Mouse (Mus musculus): ENCODE results near the gene Etv2. TPM values are rescaled to one million over a fixed set of nuclear protein-coding genes. Genes with fewer than 3 reads are reported as not detected.

Etv2 gene
- polyA plus RNA-seq, 1 experiment from 2014 or later: not detected

- Histone ChIP-seq H3K4me2 (replicated peaks) (no peak overlapping the region), H3K4me1 (peaks cover 10% of the 10 kb centered on the region), H3K36me3 (no peaks in the 10 kb centered on the region), H3K27me3 (no peaks in the 10 kb centered on the region), H3K4me3 (no peak overlapping the region), H3K9ac (replicated peaks) (no peak overlapping the region), H3K9me3 (no peaks in the 10 kb centered on the region), H3K27ac (replicated peaks) (no peak overlapping the region)
- WGBS: 84% methylated on average over 10 of the region's 10 CpGs
- no peak for ATAC-seq (replicated peaks)
These were observed 41.8 kb downstream of the Etv2 start for GRCm38 (mm10) chr7:30593579-30594509.

- WGBS: 64% methylated on average over 5 of the region's 5 CpGs
These were observed 42.8 kb downstream of the Etv2 start for GRCm38 (mm10) chr7:30592772-30593423.

DNA sequence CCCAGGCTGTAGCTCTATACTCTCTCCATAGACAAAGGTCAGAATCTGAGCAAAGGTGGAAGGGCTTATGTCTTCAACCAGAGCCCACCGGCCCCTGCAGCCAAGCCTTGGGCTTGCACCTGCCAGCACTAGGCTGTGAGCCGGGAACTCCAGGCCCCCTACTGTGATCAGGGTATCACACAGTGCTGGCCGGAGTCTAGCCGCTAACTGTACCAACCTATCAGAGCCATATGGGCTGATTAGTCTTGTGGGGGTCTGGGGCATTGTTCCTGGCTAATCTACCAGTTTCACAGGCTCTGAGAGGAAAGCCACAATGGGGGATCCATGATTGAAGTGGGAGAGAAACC, 44.1 kb downstream of the Etv2 start:
- H3K4me1 ChIP-seq: peaks cover 22% of the 10 kb centered on the region
- H3K9me3 ChIP-seq: no peaks in the 10 kb centered on the region
- no peaks in the 10 kb centered on the region for H3K36me3 ChIP-seq
- H3K9ac ChIP-seq (replicated peaks): no peak overlapping the region
- H3K4me3 ChIP-seq: no peak overlapping the region
- no peak for ATAC-seq (replicated peaks)
- no peak overlapping the region for H3K27ac ChIP-seq (replicated peaks)
- 26% methylated on average over 4 of the region's 4 CpGs for WGBS
- no peaks in the 10 kb centered on the region for H3K27me3 ChIP-seq
- no peak overlapping the region for H3K4me2 ChIP-seq (replicated peaks)

More at GRCm38 (mm10) chr7:30592772-30593423, 42.8 kb downstream of the Etv2 start:
- Histone ChIP-seq H3K9me3 (no peaks in the 10 kb centered on the region), H3K27me3 (no peaks in the 10 kb centered on the region), H3K4me3 (no peak overlapping the region), H3K36me3 (no peaks in the 10 kb centered on the region), H3K27ac (replicated peaks) (no peak overlapping the region), H3K9ac (replicated peaks) (no peak overlapping the region), H3K4me2 (replicated peaks) (no peak overlapping the region), H3K4me1 (peaks cover 10% of the 10 kb centered on the region)
- no peak for ATAC-seq (replicated peaks)

DNA sequence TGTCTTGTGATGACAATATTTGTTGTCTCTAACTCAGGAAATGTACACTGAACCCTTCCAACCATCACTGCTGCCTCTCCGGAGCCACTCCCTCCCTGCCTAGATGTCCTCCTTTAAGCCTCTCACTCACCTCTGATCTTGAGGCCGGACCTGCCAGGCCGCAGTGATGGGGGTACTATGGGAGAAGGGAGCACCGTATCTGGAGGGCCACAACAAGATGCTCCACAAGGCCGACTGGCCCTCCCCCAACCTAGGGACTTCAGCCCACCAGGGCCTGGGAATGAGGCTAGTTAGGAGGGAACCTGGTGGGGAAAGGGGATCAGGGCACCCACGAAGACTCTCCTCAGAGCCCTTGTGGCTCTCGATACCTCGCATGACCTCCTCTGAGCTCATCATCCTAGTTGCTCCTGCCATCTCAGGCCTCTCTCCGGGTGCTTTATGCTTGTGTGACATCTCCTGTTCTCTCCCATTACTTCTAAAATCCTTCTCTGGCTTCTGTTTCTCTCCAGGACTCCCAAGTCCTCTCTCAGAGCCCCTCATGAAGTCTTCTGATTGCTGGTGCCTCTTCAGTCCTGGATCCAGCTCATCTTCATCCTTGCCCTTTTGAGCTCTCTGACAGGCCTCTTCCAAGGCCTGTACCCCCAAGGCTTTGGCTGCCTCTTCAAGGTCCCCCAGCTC, 44.6 kb downstream of the Etv2 start:
- Histone ChIP-seq H3K27me3 (no peaks in the 10 kb centered on the region), H3K27ac (replicated peaks) (no peak overlapping the region), H3K4me1 (peaks cover 24% of the 10 kb centered on the region), H3K9ac (replicated peaks) (no peak overlapping the region), H3K4me2 (replicated peaks) (no peak overlapping the region), H3K4me3 (no peak overlapping the region), H3K36me3 (peaks cover 2% of the 10 kb centered on the region; the same call in 1 of the 2 replicates), H3K9me3 (no peaks in the 10 kb centered on the region)
- ATAC-seq (replicated peaks): no peak
- WGBS: 82% methylated on average over 9 of the region's 9 CpGs

- Histone ChIP-seq H3K4me2 (replicated peaks) (peak overlapping the region; percentile 78), H3K27ac (replicated peaks) (peak overlapping the region; percentile 93), H3K9me3 (no peaks in the 10 kb centered on the region), H3K4me3 (peak overlapping the region; percentile 95), H3K9ac (replicated peaks) (peak overlapping the region; percentile 95), H3K36me3 (peaks cover 15% of the 10 kb centered on the region), H3K4me1 (peaks cover 24% of the 10 kb centered on the region), H3K27me3 (no peaks in the 10 kb centered on the region)
- peak; percentile 67 for ATAC-seq (replicated peaks)
- WGBS: 31% methylated on average over 40 of the region's 40 CpGs
These were observed 46.0 kb downstream of the Etv2 start for GRCm38 (mm10) chr7:30589435-30590301.

GRCm38 (mm10) chr7:30588676-30589434, 46.8 kb downstream of the Etv2 start, which contains the start of gene Kmt2b:
TSS of gene Kmt2b (minus strand) at chr7:30588726.
- Histone ChIP-seq H3K9ac (replicated peaks) (peak within 1 kb of the TSS; percentile 95), H3K4me2 (replicated peaks) (peak within 1 kb of the TSS; percentile 82), H3K9me3 (no peaks in the 10 kb centered on the region), H3K27me3 (no peaks in the 10 kb centered on the region), H3K4me3 (peak within 1 kb of the TSS; percentile 95), H3K4me1 (peaks cover 24% of the 10 kb centered on the region), H3K27ac (replicated peaks) (peak within 1 kb of the TSS; percentile 93), H3K36me3 (peaks cover 23% of the 10 kb centered on the region)
- WGBS: under 1% methylated on average over 59 of the region's 68 CpGs
- ATAC-seq (replicated peaks): peak; percentile 95

GRCm38 (mm10) chr7:30587842-30588667, 47.6 kb downstream of the Etv2 start:
- Histone ChIP-seq H3K36me3 (peaks cover 31% of the 10 kb centered on the region), H3K9me3 (no peaks in the 10 kb centered on the region), H3K4me3 (peak overlapping the region; percentile 95), H3K4me2 (replicated peaks) (peak overlapping the region; percentile 82), H3K4me1 (peaks cover 24% of the 10 kb centered on the region), H3K27me3 (no peaks in the 10 kb centered on the region), H3K27ac (replicated peaks) (peak overlapping the region; percentile 93), H3K9ac (replicated peaks) (peak overlapping the region; percentile 95)
- peak; percentile 42 for ATAC-seq (replicated peaks)
- 0% methylated on average over 56 of the region's 67 CpGs for WGBS

DNA sequence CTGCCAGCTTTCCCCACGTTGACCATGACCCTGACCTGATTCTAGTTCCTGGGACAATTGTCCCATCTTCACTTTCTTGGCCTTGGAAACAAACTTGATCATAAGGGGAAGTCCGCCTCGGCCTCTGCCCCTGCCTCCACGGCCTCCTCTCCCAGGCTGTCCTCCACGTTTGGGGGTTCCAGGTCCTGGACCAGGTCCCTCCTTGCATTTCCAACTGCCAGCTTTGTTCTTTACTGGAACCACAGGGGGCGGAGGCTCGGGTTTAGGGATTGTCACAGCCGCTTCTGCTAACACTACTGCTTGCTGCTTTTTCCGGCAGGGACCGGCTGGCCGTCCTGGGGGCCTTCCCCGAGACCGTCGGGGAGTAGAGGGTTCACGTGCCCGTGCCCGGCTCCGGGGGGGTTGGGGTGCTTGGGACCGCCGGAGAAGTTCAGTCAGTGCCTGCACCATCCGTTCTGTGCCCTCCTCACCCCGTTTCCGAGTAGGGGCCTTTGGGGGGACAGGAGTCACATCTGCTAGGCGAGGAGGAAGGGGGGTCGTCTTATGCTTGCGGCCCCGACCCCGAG, 49.1 kb downstream of the Etv2 start:
- Histone ChIP-seq H3K9ac (replicated peaks) (0 out of 2 replicates have a peak overlapping the region, but pooled peaks have one; percentile 95), H3K36me3 (peaks cover 47% of the 10 kb centered on the region)

GRCm38 (mm10) chr7:30585170-30585569, 50.5 kb downstream of the Etv2 start:
- H3K27ac ChIP-seq (replicated peaks): no peak overlapping the region
- no peak for ATAC-seq (replicated peaks)
- no peak overlapping the region for H3K9ac ChIP-seq (replicated peaks)
- H3K36me3 ChIP-seq: peaks cover 60% of the 10 kb centered on the region
- no peaks in the 10 kb centered on the region for H3K9me3 ChIP-seq
- no peak overlapping the region for H3K4me3 ChIP-seq
- H3K4me2 ChIP-seq (replicated peaks): no peak overlapping the region
- 93% methylated on average over 7 of the region's 7 CpGs for WGBS
- no peaks in the 10 kb centered on the region for H3K27me3 ChIP-seq
- peaks cover 24% of the 10 kb centered on the region for H3K4me1 ChIP-seq

More for the DNA sequence above, 49.1 kb downstream of the Etv2 start:
- Histone ChIP-seq H3K4me3 (peak overlapping the region; percentile 95; the same call in 1 of the 2 replicates), H3K27ac (replicated peaks) (no peak overlapping the region), H3K4me2 (replicated peaks) (peak overlapping the region; percentile 82), H3K4me1 (peaks cover 24% of the 10 kb centered on the region), H3K27me3 (no peaks in the 10 kb centered on the region), H3K9me3 (no peaks in the 10 kb centered on the region)
- 88% methylated on average over 28 of the region's 28 CpGs for WGBS
- no peak for ATAC-seq (replicated peaks)

- Histone ChIP-seq H3K9me3 (no peaks in the 10 kb centered on the region), H3K4me1 (peaks cover 16% of the 10 kb centered on the region), H3K27ac (replicated peaks) (no peak overlapping the region), H3K36me3 (peaks cover 68% of the 10 kb centered on the region), H3K4me2 (replicated peaks) (no peak overlapping the region), H3K27me3 (no peaks in the 10 kb centered on the region), H3K4me3 (no peak overlapping the region), H3K9ac (replicated peaks) (no peak overlapping the region)
- ATAC-seq (replicated peaks): no peak
- 93% methylated on average over 10 of the region's 10 CpGs for WGBS
These were observed 51.3 kb downstream of the Etv2 start for GRCm38 (mm10) chr7:30584339-30584738.
